Mouse (Mus musculus) lung, embryonic 15.5 days (tissue): ENCODE results near the gene Wdfy2. TPM values are rescaled to one million over a fixed set of nuclear protein-coding genes. Genes with fewer than 3 reads are reported as not detected.

Source experiments
- ATAC-seq: fragments of 200-750 bp; cut with Nextera tagmentation; 2 replicates; pipeline ENCODE4 v1.8.0; 2017; ENCODE audit warnings: moderate number of reproducible peaks, borderline replicate concordance; ENCODE audit not compliant: low FRiP score, low TSS enrichment; ENCODE audit errors: extremely low read depth
- H3K27ac ChIP-seq: fragments of 300-500 bp; sonication (generic); 2 replicates; pipeline ENCODE4 v1.5.1; 2015; ENCODE audit warnings: moderate library complexity, mild to moderate bottlenecking, inconsistent platforms
- H3K27me3 ChIP-seq: fragments of 300-500 bp; sonication (generic); 2 replicates; pipeline ENCODE4 v1.6.1; 2015; ENCODE audit warnings: inconsistent platforms
- H3K36me3 ChIP-seq: fragments of 300-500 bp; sonication (generic); 2 replicates; pipeline ENCODE4 v1.6.1; 2015; ENCODE audit warnings: inconsistent platforms
- H3K4me1 ChIP-seq: fragments of 300-500 bp; sonication (generic); 2 replicates; pipeline ENCODE4 v1.6.1; 2015; ENCODE audit warnings: inconsistent platforms
- H3K4me2 ChIP-seq: fragments of 300-500 bp; sonication (generic); 2 replicates; pipeline ENCODE4 v1.6.1; 2015; ENCODE audit warnings: inconsistent platforms, mild to moderate bottlenecking, moderate library complexity
- H3K4me3 ChIP-seq: fragments of 300-500 bp; sonication (generic); 2 replicates; pipeline ENCODE4 v1.5.1; 2015; ENCODE audit warnings: mild to moderate bottlenecking, inconsistent platforms
- H3K9ac ChIP-seq: fragments of 300-500 bp; sonication (generic); 2 replicates; pipeline ENCODE4 v1.6.1; 2015; ENCODE audit warnings: inconsistent platforms
- H3K9me3 ChIP-seq: fragments of 300-500 bp; sonication (generic); 2 replicates; pipeline ENCODE4 v1.6.1; 2016; ENCODE audit warnings: inconsistent platforms
- WGBS: fragments of 180-500 bp; shearing (Covaris S2); methylation state at CpG from one replicate; pipeline ENCODE4 v1.1.7; 2015; 5-methylcytosine and 5-hydroxymethylcytosine counted together
- polyA plus RNA-seq: library from polyadenylated mRNA; unstranded; fragments of >200 nt; fragmentation: Nextera tagmentation; extraction: Ambion mirVana; gene quantifications from 2 replicates; pipeline ENCODE4 v1.2.1, GENCODE M21; 2015

Gene Wdfy2
- 6.2 and 6.3 TPM in 2 replicates for polyA plus RNA-seq

DNA sequence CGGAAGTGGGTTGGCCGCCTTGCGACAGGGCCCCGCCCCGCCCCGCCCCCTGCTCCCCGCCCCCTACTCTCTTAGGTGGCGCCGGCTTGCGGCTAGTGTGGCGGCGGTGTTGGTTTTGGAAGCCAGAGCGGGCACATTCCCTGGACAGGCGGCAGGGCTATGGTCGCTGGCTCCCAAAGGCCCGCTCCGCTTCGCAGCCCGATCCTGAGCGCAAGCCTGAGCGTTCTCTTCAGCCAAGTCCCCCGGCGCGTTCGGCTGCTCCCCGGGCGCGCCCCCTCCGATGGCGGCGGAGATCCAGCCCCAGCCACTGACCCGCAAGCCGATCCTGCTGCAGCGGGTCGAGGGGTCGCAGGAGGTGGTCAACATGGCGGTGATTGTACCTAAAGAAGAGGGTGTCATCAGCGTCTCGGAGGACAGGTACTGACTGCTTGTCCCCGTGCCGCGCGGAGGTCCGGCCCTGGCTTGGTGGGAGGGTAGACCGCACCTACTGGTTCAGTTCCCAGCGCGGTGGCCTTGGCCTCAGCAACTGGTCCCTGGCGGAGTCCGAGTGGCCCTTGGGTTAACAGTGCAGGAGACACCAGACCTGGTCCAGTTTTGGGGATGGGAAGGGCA lies at the start of gene Wdfy2:
Gene Wdfy2, plus strand, starts transcription at position 38 of the 612 bp plus-strand sequence.
- peak; percentile 44 for ATAC-seq
- under 1% methylated on average over 49 of the region's 49 CpGs for WGBS

DNA sequence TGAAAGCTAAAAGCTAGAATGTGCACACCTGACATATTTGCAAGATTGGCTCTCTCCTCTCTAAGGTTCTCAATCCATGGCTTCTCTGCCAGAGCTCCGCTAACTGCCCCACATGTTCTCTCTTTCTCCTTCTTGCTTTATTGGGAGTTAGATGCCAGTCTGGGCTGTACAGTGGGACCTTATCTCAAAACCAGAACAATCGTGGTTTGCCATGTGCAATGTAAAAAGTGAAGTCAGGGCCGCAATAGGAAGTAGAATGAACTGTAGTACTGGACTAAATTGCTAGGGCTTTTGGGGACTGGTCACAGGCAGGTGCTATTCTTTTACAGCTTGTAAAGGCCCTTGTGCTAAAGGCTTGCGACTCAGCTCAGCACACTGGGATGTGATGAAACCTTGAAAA lies 48.2 kb upstream of the Wdfy2 start:
- no peaks in the 10 kb centered on the region for H3K36me3 ChIP-seq
- no peak for ATAC-seq
- H3K9me3 ChIP-seq = no peaks in the 10 kb centered on the region
- no peak overlapping the region for H3K9ac ChIP-seq
- 80% methylated on average over 4 of the region's 4 CpGs for WGBS
- no peak overlapping the region for H3K4me3 ChIP-seq
- no peaks in the 10 kb centered on the region for H3K4me1 ChIP-seq
- H3K27me3 ChIP-seq = no peaks in the 10 kb centered on the region
- no peak overlapping the region for H3K4me2 ChIP-seq
- no peak overlapping the region for H3K27ac ChIP-seq

More for the DNA sequence above, at the start of gene Wdfy2:
- H3K9me3 ChIP-seq = no peaks in the 10 kb centered on the region
- H3K4me3 ChIP-seq = peak within 1 kb of the TSS; percentile 87
- no peaks in the 10 kb centered on the region for H3K27me3 ChIP-seq
- H3K36me3 ChIP-seq = no peaks in the 10 kb centered on the region
- H3K27ac ChIP-seq = peak within 1 kb of the TSS; percentile 75
- peaks cover 11% of the 10 kb centered on the region for H3K4me1 ChIP-seq
- peak within 1 kb of the TSS; percentile 84 for H3K4me2 ChIP-seq
- peak within 1 kb of the TSS; percentile 82 for H3K9ac ChIP-seq

DNA sequence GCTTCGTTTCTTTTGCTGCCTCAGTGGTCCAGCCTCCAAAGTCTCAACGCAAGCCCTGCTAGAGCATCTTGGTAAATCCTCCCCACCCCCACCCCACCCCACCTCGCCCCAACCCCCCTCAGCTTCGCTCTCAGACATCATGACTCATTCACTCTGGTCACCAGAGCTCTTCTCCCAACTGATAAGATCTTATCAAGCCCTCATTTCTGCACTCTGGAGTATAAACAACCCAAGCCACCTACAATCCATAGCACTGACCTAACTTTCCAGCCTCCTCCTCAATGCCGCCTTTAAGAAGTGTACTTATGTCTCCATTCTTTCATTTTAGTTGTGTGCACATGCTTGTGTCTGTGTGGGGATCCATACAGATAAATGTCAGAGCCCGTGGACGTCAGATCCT lies 41.8 kb upstream of the Wdfy2 start:
- Histone ChIP-seq H3K4me3 (no peak overlapping the region), H3K4me1 (0 out of 2 replicates have a peak, but pooled peaks cover 8% of the 10 kb centered on the region), H3K9ac (no peak overlapping the region), H3K27ac (no peak overlapping the region), H3K4me2 (no peak overlapping the region), H3K9me3 (no peaks in the 10 kb centered on the region), H3K36me3 (no peaks in the 10 kb centered on the region), H3K27me3 (no peaks in the 10 kb centered on the region)
- no peak for ATAC-seq
- 39% methylated on average over 7 of the region's 7 CpGs for WGBS

DNA sequence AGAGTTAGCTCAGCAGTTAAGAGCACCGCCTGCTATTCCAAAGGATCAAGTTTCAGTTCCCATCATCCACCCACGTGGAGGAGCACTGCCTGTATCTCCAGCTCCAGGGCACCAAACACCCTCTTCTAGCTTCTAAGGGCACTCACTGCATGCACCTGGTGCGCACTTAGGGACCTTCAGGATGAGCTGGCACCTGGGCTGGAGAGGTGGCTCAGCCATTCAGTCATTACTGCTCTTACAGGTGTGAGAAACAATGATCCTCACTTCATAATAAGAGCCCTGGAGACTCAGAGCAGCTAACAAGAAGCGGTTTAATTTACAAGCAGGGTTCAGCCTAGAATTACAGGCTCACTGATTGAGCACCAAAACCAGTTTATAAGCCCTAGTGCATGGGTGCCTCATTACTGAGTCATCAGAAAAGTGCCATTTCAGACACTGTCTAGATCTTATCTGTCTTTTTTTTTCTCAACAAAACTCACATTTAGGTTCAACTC lies 38.8 kb upstream of the Wdfy2 start:
- 0 out of 2 replicates have a peak, but pooled peaks cover 8% of the 10 kb centered on the region for H3K4me1 ChIP-seq
- peak overlapping the region; percentile 24 for H3K4me2 ChIP-seq
- no peaks in the 10 kb centered on the region for H3K9me3 ChIP-seq
- peak; percentile 39; the same call in 1 of the 2 replicates for ATAC-seq
- no peak overlapping the region for H3K9ac ChIP-seq
- no peak overlapping the region for H3K4me3 ChIP-seq
- no peak overlapping the region for H3K27ac ChIP-seq
- WGBS = under 1% methylated on average over 4 of the region's 4 CpGs
- no peaks in the 10 kb centered on the region for H3K36me3 ChIP-seq
- no peaks in the 10 kb centered on the region for H3K27me3 ChIP-seq

DNA sequence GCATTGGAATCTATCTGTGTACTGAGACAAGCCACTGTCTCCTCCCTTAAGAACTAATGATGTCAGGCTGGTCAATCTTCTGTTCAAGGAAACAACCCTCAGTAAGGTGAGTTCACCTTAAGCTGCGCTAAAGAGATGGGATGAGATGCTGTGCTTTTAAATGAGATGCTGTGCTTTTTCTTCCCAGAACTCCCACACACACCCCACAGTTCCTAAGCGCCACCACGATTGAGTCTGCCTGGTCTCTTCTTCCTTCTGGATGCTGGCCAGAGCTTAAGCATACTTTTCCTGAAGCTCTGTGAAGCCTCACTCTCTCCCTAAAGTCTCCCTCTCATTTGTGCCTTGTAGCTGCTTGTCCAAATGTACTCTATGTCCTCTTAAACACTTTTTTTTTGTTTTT lies 36.7 kb upstream of the Wdfy2 start:
- no peak overlapping the region for H3K4me3 ChIP-seq
- H3K9ac ChIP-seq = no peak overlapping the region
- no peaks in the 10 kb centered on the region for H3K9me3 ChIP-seq
- no peaks in the 10 kb centered on the region for H3K27me3 ChIP-seq
- WGBS = 70% methylated on average over 3 of the region's 3 CpGs
- no peak overlapping the region for H3K4me2 ChIP-seq
- 0 out of 2 replicates have a peak, but pooled peaks cover 8% of the 10 kb centered on the region for H3K4me1 ChIP-seq
- no peak for ATAC-seq
- H3K36me3 ChIP-seq = no peaks in the 10 kb centered on the region
- H3K27ac ChIP-seq = no peak overlapping the region

DNA sequence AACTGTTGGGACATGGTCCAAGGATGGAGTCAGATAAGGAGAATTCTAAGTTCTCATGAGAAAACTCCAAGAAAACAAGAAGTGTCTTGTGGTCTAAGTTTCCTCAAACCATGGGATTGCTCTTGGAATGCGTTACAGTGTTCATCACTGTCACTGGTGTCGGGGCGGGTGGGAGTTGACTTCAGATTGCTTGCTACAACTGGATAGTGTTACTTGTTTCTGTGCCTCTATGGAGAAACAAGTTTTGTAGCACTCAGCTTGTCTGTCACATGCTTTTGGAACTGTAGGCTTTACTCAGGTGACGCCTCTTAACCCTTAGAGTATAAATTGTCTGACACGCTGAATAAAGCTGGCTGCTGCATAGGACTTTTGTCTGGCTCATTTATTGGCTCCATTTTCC lies 34.3 kb upstream of the Wdfy2 start:
- Histone ChIP-seq H3K4me1 (0 out of 2 replicates have a peak, but pooled peaks cover 8% of the 10 kb centered on the region), H3K27ac (no peak overlapping the region), H3K4me3 (no peak overlapping the region), H3K27me3 (no peaks in the 10 kb centered on the region), H3K36me3 (no peaks in the 10 kb centered on the region), H3K9ac (no peak overlapping the region), H3K4me2 (no peak overlapping the region), H3K9me3 (no peaks in the 10 kb centered on the region)
- 59% methylated on average over 5 of the region's 5 CpGs for WGBS
- ATAC-seq = no peak

DNA sequence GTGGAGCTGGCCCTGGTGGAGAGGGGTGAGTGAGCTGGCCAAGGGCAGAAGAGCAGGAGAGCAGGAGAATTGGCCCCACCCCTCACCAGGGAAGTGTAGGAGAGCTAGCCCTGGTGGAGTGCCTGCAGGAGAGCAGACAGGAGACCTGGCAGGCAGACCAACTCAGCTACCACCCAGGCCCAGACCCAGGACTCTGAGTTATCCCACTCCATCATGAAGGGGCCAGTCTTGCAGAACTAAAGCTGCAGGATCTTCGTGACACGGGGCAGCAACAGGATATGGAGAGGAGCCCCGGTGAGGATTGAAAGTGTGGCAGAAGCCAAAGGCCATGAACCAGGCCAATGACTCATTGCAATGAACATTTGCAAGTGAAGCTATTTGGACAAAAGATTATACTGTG lies 30.6 kb upstream of the Wdfy2 start:
- no peaks in the 10 kb centered on the region for H3K9me3 ChIP-seq
- H3K4me1 ChIP-seq = no peaks in the 10 kb centered on the region
- ATAC-seq = no peak
- no peak overlapping the region for H3K4me3 ChIP-seq
- H3K27ac ChIP-seq = no peak overlapping the region
- no peak overlapping the region for H3K4me2 ChIP-seq
- 28% methylated on average over 3 of the region's 3 CpGs for WGBS
- no peaks in the 10 kb centered on the region for H3K27me3 ChIP-seq
- no peak overlapping the region for H3K9ac ChIP-seq
- H3K36me3 ChIP-seq = no peaks in the 10 kb centered on the region

DNA sequence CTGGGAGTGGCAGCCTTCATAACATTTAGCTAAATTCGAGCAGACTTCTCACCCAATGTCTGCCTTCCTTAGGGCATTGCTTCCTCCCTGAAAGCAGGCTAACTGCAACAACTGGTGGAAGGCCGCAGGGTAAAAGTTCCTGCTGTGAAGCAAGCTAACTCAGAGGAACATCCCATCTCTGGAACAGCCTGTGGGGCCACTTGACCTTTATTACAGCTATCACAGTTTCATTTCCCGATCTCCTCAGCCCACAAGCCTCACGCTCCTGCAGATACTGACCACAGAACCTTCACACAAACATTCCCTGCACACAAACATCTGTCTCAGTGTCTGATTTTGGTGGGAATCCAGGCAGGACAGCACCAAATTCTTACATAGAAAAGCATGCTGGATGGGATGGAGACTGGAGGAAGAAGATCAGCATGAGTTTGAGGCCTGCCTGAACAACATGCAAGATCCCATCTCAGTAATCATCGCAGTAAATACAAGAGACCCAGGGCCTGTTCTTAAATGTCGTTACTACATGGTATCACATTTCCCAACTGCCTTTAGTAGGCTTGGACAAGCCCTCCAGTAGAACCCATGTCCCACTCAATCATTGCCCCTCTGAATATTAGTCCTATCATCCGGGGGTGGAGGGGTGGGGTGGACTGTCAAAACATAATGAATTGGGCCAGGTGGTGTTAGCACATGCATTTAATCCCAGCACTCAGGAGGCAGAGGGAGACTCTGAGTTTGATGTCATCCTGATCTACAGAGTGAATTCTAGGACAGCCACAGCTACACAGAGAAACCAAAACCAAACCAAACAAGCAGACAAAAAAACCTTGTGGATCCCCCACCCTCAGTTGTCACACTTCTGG lies 28.6 kb upstream of the Wdfy2 start:
- Histone ChIP-seq H3K27ac (no peak overlapping the region), H3K36me3 (no peaks in the 10 kb centered on the region), H3K4me2 (no peak overlapping the region), H3K4me1 (no peaks in the 10 kb centered on the region), H3K9me3 (no peaks in the 10 kb centered on the region), H3K9ac (no peak overlapping the region), H3K27me3 (no peaks in the 10 kb centered on the region), H3K4me3 (no peak overlapping the region)
- 48% methylated on average over 7 of the region's 7 CpGs for WGBS
- no peak for ATAC-seq

DNA sequence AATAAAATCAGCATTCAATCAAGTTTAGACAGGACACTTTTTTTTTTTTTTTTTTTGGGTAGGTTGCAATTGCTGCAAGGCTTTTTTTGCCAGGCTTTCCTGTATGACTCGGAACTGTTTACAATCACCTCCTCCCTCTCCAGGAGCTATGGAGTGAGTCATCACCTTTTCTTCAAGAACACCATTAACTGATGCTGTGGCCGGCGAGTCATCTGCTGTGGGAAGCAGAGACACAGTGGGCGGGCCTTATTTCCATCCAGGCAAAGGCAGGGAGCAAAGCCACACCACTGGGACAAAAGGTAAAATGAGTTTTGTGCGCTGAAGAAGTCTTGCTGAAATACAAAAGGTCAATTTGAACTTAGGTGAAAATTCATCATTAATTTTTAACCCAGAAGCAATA lies 24.7 kb upstream of the Wdfy2 start:
- ATAC-seq = no peak
- Histone ChIP-seq H3K36me3 (no peaks in the 10 kb centered on the region), H3K9ac (no peak overlapping the region), H3K4me3 (no peak overlapping the region), H3K9me3 (no peaks in the 10 kb centered on the region), H3K27ac (no peak overlapping the region), H3K4me1 (no peaks in the 10 kb centered on the region), H3K27me3 (no peaks in the 10 kb centered on the region), H3K4me2 (no peak overlapping the region)
- 34% methylated on average over 5 of the region's 5 CpGs for WGBS

DNA sequence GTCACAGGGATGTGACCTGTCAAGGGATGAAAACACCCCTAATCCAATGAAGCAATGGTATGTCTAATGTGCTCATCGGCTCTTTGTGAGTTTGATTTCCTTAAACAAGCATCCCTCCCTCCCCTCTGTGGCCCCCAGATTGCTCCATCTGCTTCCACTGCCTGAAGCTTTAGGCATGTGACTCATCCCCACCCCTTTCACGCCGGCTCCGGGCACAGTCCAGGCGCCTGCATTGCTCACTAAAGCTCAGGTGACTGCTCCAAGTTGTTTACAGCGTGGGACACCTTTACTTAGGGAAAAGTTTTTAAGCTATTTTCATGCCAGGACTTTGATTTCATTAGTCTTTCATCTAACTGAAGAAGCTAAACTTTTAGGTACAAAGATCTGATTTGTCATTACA lies 22.9 kb upstream of the Wdfy2 start:
- WGBS = 61% methylated on average over 6 of the region's 6 CpGs
- no peak overlapping the region for H3K4me3 ChIP-seq
- H3K9ac ChIP-seq = no peak overlapping the region
- H3K4me2 ChIP-seq = no peak overlapping the region
- H3K27me3 ChIP-seq = no peaks in the 10 kb centered on the region
- no peak overlapping the region for H3K27ac ChIP-seq
- no peaks in the 10 kb centered on the region for H3K9me3 ChIP-seq
- H3K4me1 ChIP-seq = no peaks in the 10 kb centered on the region
- no peak for ATAC-seq
- H3K36me3 ChIP-seq = no peaks in the 10 kb centered on the region

DNA sequence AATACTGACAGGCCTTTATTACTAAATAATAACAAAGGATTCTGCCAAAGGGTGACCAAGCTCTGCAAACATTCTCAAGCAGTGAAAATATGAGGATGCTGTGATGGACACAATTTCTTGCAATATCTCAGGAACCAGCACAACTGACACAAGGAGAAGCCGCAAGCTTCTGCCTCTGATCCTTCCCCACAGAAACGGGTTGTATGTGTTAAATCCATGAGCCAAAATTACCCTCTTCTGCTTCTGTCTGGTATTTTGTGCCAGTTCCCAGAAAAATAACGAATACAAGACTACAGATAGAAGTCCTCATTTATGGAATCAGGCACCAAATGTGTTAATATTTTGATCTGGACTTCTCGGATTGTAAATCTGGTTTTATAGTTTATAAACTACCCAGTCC lies 20.7 kb upstream of the Wdfy2 start:
- H3K27me3 ChIP-seq = no peaks in the 10 kb centered on the region
- ATAC-seq = no peak

More for the DNA sequence above, 20.7 kb upstream of the Wdfy2 start:
- H3K9ac ChIP-seq = no peak overlapping the region
- no peak overlapping the region for H3K4me2 ChIP-seq
- WGBS = 73% methylated on average over 4 of the region's 4 CpGs
- no peak overlapping the region for H3K4me3 ChIP-seq
- H3K27ac ChIP-seq = no peak overlapping the region
- no peaks in the 10 kb centered on the region for H3K9me3 ChIP-seq
- H3K4me1 ChIP-seq = no peaks in the 10 kb centered on the region
- H3K36me3 ChIP-seq = no peaks in the 10 kb centered on the region
